Mouse (Mus musculus) G1E (cell line): ENCODE measurements around the gene Sec22a.

Experiments used
- CTCF ChIP-seq: IDR thresholded peaks from 2 replicates; pipeline ENCODE4 v1.5.1; 2012; ENCODE audit warnings: low read depth, low read length, inconsistent platforms, mixed read lengths
- POLR2AphosphoS5 ChIP-seq: IDR thresholded peaks from 2 replicates; pipeline ENCODE4 v1.6.1; 2012; ENCODE audit warnings: low read depth, low read length, inconsistent platforms; ENCODE audit not compliant: insufficient replicate concordance

- TF ChIP-seq CTCF (no peak), POLR2AphosphoS5 (no peak)
Measured at GRCm38 (mm10) chr16:35330451-35330850, 33.3 kb downstream of the Sec22a start.
